Mouse (Mus musculus): ENCODE data around the gene Sez6. TPM values are rescaled to one million over a fixed set of nuclear protein-coding genes. Genes with fewer than 3 reads are reported as not detected.

Gene Sez6
- polyA plus RNA-seq (2016; fragmentation: Nextera tagmentation; extraction: Ambion mirVana): 39.5 and 40.3 TPM in 2 replicates

GRCm38 (mm10) chr11:77930751-77931540 is at the start of gene Sez6:
Gene Sez6, plus strand, starts transcription at chr11:77930800.
- Histone ChIP-seq H3K4me3 (peak within 1 kb of the TSS; percentile 73), H3K9me3 (no peaks in the 10 kb centered on the region), H3K4me1 (peaks cover 64% of the 10 kb centered on the region), H3K27me3 (peaks cover 70% of the 10 kb centered on the region), H3K36me3 (no peaks in the 10 kb centered on the region), H3K9ac (replicated peaks) (peak within 1 kb of the TSS; percentile 84), H3K27ac (replicated peaks) (peak within 1 kb of the TSS; percentile 90), H3K4me2 (replicated peaks) (peak within 1 kb of the TSS; percentile 98)
- WGBS: under 1% methylated on average over 91 of the region's 94 CpGs
- ATAC-seq (ENCODE audit: low FRiP score, low read depth): peak; percentile 61

- H3K27ac ChIP-seq (replicated peaks): peak overlapping the region; percentile 74
- H3K4me3 ChIP-seq: no peak overlapping the region
- no peak overlapping the region for H3K9ac ChIP-seq (replicated peaks)
- H3K27me3 ChIP-seq: peaks cover 48% of the 10 kb centered on the region
- no peaks in the 10 kb centered on the region for H3K36me3 ChIP-seq
- peak overlapping the region; percentile 28 for H3K4me2 ChIP-seq (replicated peaks)
- WGBS: 30% methylated on average over 10 of the region's 10 CpGs
- H3K4me1 ChIP-seq: peaks cover 49% of the 10 kb centered on the region
- H3K9me3 ChIP-seq: no peaks in the 10 kb centered on the region
- ATAC-seq (ENCODE audit: low FRiP score, low read depth): peak; percentile 45
Observed at GRCm38 (mm10) chr11:77884524-77885245, 45.9 kb upstream of the Sez6 start.

DNA sequence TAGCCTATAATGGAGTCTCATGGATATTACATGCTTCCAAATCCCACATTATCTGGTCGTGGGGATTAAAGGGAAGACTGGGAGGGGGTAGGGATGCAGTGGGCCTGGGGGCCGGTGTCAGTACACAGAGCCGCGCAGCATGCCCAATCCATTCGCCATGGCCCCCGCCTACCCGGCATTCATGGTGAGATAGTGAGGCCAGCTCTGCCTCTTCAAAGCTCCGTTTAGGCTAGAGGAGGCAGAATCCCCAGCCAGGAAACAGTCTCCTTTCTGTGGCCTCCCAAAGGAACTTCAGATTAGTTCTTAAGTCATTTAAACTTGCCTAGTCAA is 45.4 kb upstream of the Sez6 start:
- H3K27me3 ChIP-seq: peaks cover 51% of the 10 kb centered on the region
- no peaks in the 10 kb centered on the region for H3K9me3 ChIP-seq
- ATAC-seq (ENCODE audit: low FRiP score, low read depth): peak; percentile 93
- peak overlapping the region; percentile 74 for H3K27ac ChIP-seq (replicated peaks)
- H3K4me1 ChIP-seq: peaks cover 52% of the 10 kb centered on the region
- 10% methylated on average over 8 of the region's 8 CpGs for WGBS
- H3K9ac ChIP-seq (replicated peaks): no peak overlapping the region
- H3K4me3 ChIP-seq: no peak overlapping the region
- H3K4me2 ChIP-seq (replicated peaks): peak overlapping the region; percentile 28; the same call in 1 of the 2 replicates
- H3K36me3 ChIP-seq: no peaks in the 10 kb centered on the region

- H3K4me1 ChIP-seq: peaks cover 69% of the 10 kb centered on the region
- peak overlapping the region; percentile 28 for H3K4me2 ChIP-seq (replicated peaks)
- H3K4me3 ChIP-seq: no peak overlapping the region
- WGBS: 25% methylated on average over 17 of the region's 17 CpGs
- no peak overlapping the region for H3K9ac ChIP-seq (replicated peaks)
- no peaks in the 10 kb centered on the region for H3K9me3 ChIP-seq
- peak overlapping the region; percentile 84 for H3K27ac ChIP-seq (replicated peaks)
- no peak for ATAC-seq (ENCODE audit: low FRiP score, low read depth)
- H3K36me3 ChIP-seq: no peaks in the 10 kb centered on the region
- peaks cover 47% of the 10 kb centered on the region for H3K27me3 ChIP-seq
Observed at GRCm38 (mm10) chr11:77887373-77887960, 43.1 kb upstream of the Sez6 start.

DNA sequence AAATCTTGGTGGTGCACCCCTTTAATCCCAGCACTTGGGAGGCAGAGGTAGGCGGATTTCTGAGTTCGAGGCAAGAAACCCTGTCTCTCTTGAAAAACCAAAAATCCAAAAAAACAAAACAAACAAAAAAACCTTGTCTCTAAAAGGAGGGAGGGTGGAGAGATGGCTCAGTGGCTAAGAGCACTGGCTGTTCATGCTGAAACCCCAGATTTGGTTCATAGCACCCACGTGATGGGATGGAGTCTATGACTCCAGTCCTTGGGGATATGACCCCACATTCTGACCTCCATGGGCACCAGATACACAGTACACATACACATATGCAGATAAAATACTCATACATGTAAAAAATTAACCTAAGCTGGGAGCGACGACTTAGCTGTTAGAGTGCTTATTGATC is 41.8 kb upstream of the Sez6 start:
- peaks cover 79% of the 10 kb centered on the region for H3K4me1 ChIP-seq
- no peaks in the 10 kb centered on the region for H3K9me3 ChIP-seq
- no peaks in the 10 kb centered on the region for H3K36me3 ChIP-seq
- H3K4me3 ChIP-seq: no peak overlapping the region
- ATAC-seq (ENCODE audit: low FRiP score, low read depth): no peak
- no peak overlapping the region for H3K27ac ChIP-seq (replicated peaks)
- no peak overlapping the region for H3K9ac ChIP-seq (replicated peaks)
- no peak overlapping the region for H3K4me2 ChIP-seq (replicated peaks)
- H3K27me3 ChIP-seq: peaks cover 35% of the 10 kb centered on the region
- WGBS: 89% methylated on average over 5 of the region's 5 CpGs

DNA sequence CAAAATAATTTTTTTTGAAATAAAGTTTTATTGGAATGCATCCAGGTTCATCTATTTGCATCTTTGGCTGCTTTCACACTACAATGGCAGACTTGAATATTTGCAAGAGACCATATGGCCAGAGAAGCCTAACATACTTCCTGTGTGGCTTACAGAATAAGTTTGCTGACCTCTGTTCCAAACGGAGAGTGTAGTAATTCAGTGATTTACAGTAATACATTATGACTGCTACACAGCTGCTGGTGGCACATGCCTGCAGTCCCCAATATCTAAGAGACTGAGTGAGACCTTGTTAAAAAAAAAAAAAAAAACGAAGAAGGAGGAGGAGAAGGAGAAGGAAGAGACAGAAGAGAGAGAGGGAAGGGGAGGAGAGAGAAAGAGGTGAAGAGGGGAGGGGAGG is 41.1 kb upstream of the Sez6 start:
- Histone ChIP-seq H3K36me3 (no peaks in the 10 kb centered on the region), H3K4me2 (replicated peaks) (no peak overlapping the region), H3K4me1 (peaks cover 78% of the 10 kb centered on the region), H3K4me3 (no peak overlapping the region), H3K27me3 (peaks cover 29% of the 10 kb centered on the region), H3K9me3 (no peaks in the 10 kb centered on the region), H3K9ac (replicated peaks) (no peak overlapping the region), H3K27ac (replicated peaks) (no peak overlapping the region)
- no peak for ATAC-seq (ENCODE audit: low FRiP score, low read depth)
- WGBS: 58% methylated on average over 1 of the region's 2 CpGs

- no peak overlapping the region for H3K27ac ChIP-seq (replicated peaks)
- no peak overlapping the region for H3K4me3 ChIP-seq
- no peak for ATAC-seq (ENCODE audit: low FRiP score, low read depth)
- peaks cover 77% of the 10 kb centered on the region for H3K4me1 ChIP-seq
- H3K9me3 ChIP-seq: no peaks in the 10 kb centered on the region
- no peak overlapping the region for H3K9ac ChIP-seq (replicated peaks)
- no peaks in the 10 kb centered on the region for H3K36me3 ChIP-seq
- peaks cover 29% of the 10 kb centered on the region for H3K27me3 ChIP-seq
- H3K4me2 ChIP-seq (replicated peaks): no peak overlapping the region
- 51% methylated on average over 2 of the region's 2 CpGs for WGBS
Observed at GRCm38 (mm10) chr11:77890648-77891258, 39.8 kb upstream of the Sez6 start.

GRCm38 (mm10) chr11:77892883-77893282 is 37.7 kb upstream of the Sez6 start:
- H3K4me1 ChIP-seq: peaks cover 77% of the 10 kb centered on the region
- H3K27me3 ChIP-seq: peaks cover 36% of the 10 kb centered on the region
- ATAC-seq (ENCODE audit: low FRiP score, low read depth): no peak
- H3K9ac ChIP-seq (replicated peaks): peak overlapping the region; percentile 51
- H3K36me3 ChIP-seq: no peaks in the 10 kb centered on the region
- H3K9me3 ChIP-seq: no peaks in the 10 kb centered on the region
- peak overlapping the region; percentile 23 for H3K4me3 ChIP-seq
- WGBS: 4% methylated on average over 5 of the region's 5 CpGs
- peak overlapping the region; percentile 97 for H3K27ac ChIP-seq (replicated peaks)
- H3K4me2 ChIP-seq (replicated peaks): peak overlapping the region; percentile 45

- H3K4me2 ChIP-seq (replicated peaks): peak overlapping the region; percentile 45
- 19% methylated on average over 6 of the region's 6 CpGs for WGBS
- peaks cover 77% of the 10 kb centered on the region for H3K4me1 ChIP-seq
Observed at GRCm38 (mm10) chr11:77893283-77893682, 37.3 kb upstream of the Sez6 start.

DNA sequence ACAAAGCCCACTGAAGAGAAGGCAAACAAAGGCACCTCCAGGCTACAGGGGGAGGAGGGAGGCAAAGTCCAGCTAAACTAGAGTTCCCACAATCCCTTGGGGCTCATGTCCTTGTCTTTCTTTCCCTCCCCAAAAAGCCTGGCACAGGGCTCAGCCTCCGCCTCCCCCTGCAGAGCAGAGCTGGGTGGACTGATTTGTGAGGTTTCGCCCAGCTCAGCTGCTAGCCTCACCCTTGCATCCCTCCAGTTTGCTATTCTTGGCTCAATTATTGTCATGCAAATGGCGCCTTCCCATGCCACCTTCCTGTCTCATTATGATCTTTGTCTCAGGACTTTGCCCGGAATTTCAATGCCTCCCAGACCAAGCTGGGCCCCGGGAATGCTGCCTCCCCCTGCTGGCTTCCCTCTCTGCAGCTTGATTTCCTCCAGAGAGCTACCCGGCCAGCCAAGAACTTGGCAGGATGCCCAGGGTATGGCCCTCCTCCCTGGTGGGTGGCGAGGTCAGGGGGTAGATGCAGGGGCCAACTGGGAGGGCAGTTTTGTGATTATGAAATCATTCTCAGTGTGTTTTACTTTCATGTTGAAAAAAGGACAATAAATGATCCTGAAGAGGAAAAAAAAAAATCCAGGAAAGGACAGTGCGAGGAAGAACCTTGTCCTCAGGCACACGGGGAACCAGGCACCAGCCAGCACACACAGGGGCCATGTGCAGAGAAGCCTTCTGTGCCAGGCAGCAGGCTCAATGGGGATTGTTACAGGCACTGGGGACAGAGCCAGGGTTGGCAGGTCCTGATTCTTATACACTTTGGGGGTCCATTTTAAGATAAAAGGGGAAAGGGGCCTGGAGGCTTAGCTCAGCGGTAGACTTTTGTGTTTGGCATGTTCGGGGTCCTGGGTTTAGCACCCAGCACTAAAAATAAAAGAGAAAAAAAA is 36.5 kb upstream of the Sez6 start, which contains the start of gene Pipox:
Gene Pipox (minus strand): TSS at position 310 of the 932 bp plus-strand sequence.
- peak; percentile 86 for ATAC-seq (ENCODE audit: low FRiP score, low read depth)
- Histone ChIP-seq H3K4me2 (replicated peaks) (peak within 1 kb of the TSS; percentile 45), H3K36me3 (no peaks in the 10 kb centered on the region), H3K9me3 (no peaks in the 10 kb centered on the region), H3K27ac (replicated peaks) (peak within 1 kb of the TSS; percentile 97), H3K27me3 (peaks cover 39% of the 10 kb centered on the region), H3K4me3 (peak within 1 kb of the TSS; percentile 23), H3K4me1 (peaks cover 81% of the 10 kb centered on the region), H3K9ac (replicated peaks) (peak within 1 kb of the TSS; percentile 51)
- 8% methylated on average over 11 of the region's 11 CpGs for WGBS

More at GRCm38 (mm10) chr11:77893283-77893682, 37.3 kb upstream of the Sez6 start:
- Histone ChIP-seq H3K4me3 (peak overlapping the region; percentile 23), H3K27ac (replicated peaks) (peak overlapping the region; percentile 97), H3K36me3 (no peaks in the 10 kb centered on the region), H3K9ac (replicated peaks) (peak overlapping the region; percentile 51), H3K27me3 (peaks cover 38% of the 10 kb centered on the region), H3K9me3 (no peaks in the 10 kb centered on the region)
- ATAC-seq (ENCODE audit: low FRiP score, low read depth): no peak

DNA sequence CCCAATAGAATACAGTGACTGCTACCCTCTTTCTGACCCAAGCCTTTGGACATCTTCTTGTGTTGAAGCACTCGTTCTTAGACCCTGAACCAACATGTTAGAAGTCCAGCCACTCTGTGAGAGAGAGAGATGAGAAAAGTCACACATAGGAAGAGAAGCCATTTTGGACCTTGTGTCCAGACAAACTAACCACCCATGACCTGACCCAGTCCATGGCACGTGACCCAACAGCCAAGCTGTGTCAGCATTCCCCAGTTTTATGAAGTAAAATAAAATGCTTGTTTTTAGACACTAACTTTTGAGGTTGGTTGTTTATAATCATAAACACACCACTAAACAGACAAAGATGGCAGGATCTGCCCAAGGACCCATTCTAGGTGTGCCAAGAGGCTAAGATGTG is 35.6 kb upstream of the Sez6 start:
- H3K36me3 ChIP-seq: no peaks in the 10 kb centered on the region
- ATAC-seq (ENCODE audit: low FRiP score, low read depth): no peak
- H3K9me3 ChIP-seq: no peaks in the 10 kb centered on the region
- 86% methylated on average over 2 of the region's 2 CpGs for WGBS
- peaks cover 43% of the 10 kb centered on the region for H3K27me3 ChIP-seq
- H3K4me2 ChIP-seq (replicated peaks): no peak overlapping the region
- H3K27ac ChIP-seq (replicated peaks): peak overlapping the region; percentile 56
- no peak overlapping the region for H3K9ac ChIP-seq (replicated peaks)
- H3K4me3 ChIP-seq: no peak overlapping the region
- peaks cover 81% of the 10 kb centered on the region for H3K4me1 ChIP-seq
